Mouse (Mus musculus) heart, adult 8-10 months (tissue): ENCODE data around the gene Zbtb21. TPM values are rescaled to one million over a fixed set of nuclear protein-coding genes. Genes with fewer than 3 reads are reported as not detected.
A peak's percentile ranks its signal among the peaks of the same experiment; 100 is the strongest.
"Not testable (repeated sequence)": the region's sequence is repeated elsewhere in the genome, so short reads cannot be mapped to it uniquely, and the experiment has no call there.

ENCODE experiments used
- DNase-seq: peaks from one replicate; pipeline ENCODE4 v3.0.0; 2022; ENCODE audit warnings: low spot score
- total RNA-seq, 4 experiments: library from RNA; stranded (reverse); gene quantifications; 2 replicates each; pipeline ENCODE4 v1.2.4; 2022

The Zbtb21 gene
- 10 to 100 TPM in 3 of 4 experiments, 1 to 10 TPM in 1; 7.3 to 10.4 (median 10.2) TPM for total RNA-seq

- peak; percentile 96 for DNase-seq
Measured at GRCm38 (mm10) chr16:97962151-97962948, at the start of gene Zbtb21, which contains the start of gene C2cd2. TSS of gene Zbtb21 (minus strand) at chr16:97962622. TSS of gene C2cd2 (minus strand) at chr16:97962598.

GRCm38 (mm10) chr16:97997383-97997731 lies 34.9 kb upstream of the Zbtb21 start:
- DNase-seq, result not testable (repeated sequence)

- DNase-seq, result peak; percentile 91
Measured at GRCm38 (mm10) chr16:97996616-97997382, 34.4 kb upstream of the Zbtb21 start, which contains the start of gene B230307C23Rik. TSS of gene B230307C23Rik (plus strand) at chr16:97997315.

DNA sequence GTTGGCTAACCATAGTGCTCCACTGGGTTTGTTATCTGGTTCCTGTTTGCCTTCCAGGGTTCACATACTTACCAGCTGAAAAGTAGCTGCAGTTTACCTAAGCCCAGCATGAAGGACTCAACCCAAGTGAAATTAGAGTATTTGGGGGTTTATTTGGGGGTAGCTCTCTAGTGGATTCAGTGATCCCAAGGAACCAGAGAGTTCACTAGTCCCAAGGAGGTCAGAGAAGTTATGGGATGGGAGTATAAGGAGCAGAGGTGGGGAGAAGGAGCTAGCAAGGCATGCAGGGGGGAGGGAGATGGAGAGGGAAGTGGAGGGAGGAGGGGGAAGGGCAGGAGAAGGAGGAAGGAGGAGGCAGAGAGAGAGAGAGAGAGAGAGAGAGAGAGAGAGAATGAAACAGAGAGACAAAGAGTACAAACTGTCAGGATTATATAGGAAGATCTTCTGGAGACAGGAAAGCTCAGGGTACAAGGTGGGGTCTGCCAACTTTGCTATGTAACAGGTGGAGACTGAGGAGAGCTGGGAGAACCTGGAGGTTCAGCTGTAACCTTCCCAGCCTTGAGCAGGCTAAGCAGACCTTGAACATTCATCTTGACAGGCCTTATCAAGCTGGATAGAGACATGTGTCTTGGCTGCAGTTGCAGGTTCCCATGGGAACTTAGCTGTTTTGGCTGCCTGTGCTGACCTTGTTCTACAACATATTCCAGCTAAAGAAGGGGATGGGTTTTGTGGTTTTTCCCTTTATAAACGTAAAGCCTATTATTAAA lies 33.6 kb upstream of the Zbtb21 start:
- peak; percentile 66 for DNase-seq

DNA sequence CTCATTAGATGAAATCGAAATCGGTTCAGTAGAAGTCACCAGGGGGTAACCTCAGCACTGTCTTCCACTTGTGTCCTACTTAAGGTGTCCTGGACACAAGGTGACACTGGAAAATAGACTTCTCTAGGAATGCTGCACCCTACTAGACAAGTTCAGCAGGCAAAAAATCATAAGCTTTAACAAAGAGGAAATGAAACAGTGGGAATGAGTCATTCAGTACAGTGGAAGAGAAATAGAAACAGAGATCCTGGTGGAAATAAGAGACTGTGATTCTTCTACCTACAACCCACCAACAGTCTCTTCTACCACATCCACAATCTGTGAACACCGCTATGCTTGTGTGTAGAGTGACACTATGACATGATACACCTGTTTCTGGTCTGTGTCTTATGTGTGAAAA lies 30.1 kb upstream of the Zbtb21 start:
- not testable (repeated sequence) for DNase-seq

DNA sequence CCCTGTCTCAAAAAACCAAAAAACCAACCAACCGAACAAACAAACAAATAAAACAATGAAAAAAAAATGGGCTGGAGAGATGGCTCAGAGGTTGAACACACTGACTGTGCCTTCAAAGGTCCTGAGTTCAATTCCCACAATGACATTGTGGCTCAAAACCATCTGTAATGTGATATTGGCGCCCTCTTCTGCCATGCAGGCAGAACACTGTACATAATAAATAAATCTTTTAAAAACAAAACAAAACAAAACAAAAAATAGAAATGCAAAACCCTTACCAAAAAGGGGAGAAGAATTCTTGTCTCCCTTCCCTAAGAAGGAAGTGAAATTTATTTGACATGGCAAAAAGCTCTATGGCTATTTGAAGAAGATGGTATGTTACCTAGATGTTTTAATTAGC lies 29.1 kb upstream of the Zbtb21 start:
- DNase-seq, result no peak

DNA sequence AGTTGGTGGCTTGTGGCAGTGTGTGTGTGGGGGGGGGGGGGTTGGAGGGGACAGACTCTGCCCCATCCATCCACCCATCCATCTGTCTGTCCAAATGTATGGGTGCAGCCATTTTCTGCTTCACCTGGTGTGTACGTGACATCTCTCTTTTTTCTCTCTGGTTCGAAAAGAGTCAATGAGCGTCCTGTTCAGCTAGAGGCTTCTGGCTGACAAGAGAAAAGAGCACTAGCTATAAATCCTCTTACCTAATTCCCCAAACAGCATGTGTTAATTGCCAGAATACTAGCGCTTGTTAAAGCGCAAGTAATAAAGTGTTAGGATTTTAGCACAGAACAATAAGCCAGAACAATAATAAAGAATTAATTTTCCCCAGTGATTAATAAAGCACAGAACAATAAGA lies 22.2 kb upstream of the Zbtb21 start:
- DNase-seq, result no peak

- no peak for DNase-seq
Measured at GRCm38 (mm10) chr16:97981362-97981761, 18.9 kb upstream of the Zbtb21 start.

DNA sequence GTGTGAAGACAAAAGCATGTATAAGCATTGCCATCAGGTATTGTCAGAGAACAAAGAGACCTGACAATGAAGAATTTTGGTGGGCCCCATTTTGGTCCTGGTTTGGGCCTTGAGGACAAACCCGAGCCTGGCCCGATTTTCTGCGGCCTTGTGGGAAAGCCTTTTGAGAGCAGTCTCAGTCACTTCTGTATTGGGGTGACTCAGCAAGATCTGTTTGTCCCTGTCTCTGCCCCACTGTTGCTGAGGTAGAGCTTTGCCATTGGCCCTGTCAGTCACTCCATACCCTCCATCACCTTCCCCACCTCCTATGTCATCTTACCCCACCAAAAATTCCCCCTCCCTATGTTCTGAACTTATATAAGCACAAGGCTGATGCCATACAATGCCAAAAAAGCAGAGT lies 15.3 kb upstream of the Zbtb21 start:
- DNase-seq, result no peak

- DNase-seq, result no peak
Measured at GRCm38 (mm10) chr16:97977277-97977676, 14.9 kb upstream of the Zbtb21 start.

- DNase-seq, result no peak
Measured at GRCm38 (mm10) chr16:97963956-97964540, 1.6 kb upstream of the Zbtb21 start.

DNA sequence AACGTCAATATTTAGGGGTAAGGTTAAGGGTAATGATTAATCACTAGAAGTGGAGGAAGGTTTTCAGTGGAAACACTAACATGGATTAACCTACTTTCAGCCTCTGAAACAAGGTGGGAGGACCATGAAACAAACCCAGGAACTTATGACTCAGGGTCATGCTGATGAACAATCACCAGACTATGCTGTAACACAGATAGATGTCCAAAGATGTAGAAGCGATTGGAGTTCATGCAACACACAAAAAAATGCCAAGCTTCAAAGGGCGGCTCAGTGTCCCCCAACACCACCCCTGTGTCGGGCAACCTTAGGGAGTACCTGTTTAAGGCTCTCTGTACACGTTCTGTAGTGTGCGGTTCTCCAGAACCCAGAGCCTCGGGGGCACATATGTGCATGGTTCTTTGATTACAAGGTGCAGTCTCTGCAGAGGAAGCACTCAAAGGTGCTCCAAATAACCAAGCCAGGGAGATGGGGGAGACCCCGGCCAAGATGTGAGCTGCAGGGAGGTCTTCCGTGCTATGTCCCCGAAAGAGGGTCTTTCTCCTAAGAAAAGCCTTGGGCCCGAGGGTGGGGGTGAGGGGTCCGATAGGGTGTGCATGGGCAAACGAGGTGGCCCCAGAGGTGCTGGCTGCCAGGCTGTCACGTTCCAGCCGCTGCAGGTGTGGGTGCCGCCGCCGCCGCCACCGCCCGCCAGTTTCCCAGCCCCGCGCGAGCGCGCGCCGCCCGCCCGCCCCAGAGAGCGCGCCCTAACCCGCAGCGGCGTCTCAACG lies 856 bp downstream of the Zbtb21 start:
- DNase-seq, result peak; percentile 13

DNA sequence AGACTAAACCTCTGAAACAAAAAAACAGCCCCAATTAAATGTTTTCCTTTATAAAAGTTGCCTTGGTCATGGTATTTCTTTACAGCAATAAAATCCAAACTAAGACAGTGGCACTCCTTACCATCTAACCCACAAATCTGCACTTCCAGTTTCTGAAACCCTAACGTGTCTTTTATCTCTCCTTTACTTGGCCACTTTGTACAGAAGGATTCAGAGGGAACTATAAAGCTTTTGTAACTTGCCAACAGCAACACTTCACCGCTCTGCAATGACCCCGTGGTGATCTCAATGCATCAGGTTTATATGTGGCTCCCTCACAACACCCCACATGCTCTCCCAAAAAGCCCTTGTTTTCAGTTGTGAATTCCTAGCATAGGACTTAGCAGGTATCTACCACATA lies 2.1 kb downstream of the Zbtb21 start:
- no peak for DNase-seq

DNA sequence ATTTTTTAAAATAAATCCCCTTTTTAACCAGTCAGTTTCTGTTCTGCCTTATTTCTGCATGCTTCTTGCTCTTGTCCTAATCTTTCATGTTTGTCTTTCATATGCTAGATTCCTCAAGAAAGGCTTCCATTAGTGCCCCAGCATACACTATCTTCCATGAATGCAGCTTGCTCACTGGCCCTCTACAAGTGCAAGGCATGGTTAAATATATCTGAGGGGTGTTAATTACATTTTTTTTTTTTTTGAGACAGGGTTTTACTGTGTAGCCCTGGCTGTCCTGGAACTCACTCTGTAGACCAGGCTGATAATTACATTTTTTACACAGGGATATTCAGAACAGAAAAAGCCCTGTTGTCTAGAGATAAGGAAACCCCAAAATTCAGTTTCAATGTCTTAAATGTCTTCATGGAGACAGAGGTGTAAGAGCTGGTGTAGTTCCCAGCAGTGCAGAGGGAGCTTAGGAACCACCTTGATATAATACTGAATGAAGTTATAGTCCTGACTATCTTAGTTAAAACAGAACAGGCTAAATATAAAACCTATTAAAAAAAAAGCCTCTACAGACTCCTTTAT lies 3.9 kb downstream of the Zbtb21 start:
- no peak for DNase-seq

DNA sequence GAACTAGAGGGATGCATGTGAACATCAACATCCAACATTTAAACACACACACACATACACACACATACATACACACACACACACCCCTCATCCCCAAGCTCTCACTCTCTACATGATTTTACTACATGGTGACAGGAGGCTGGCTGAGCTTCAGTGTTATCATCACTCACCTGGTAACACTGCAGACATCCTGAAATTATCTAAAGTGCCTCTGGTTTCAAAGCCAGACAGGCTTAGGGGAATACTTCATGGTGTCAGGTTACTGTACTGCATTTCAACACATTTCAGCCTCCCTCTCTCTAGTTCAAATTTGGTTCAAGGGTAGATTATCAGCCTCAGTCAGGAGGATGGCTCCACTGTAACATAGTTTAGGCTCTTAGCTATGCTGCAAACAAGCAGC lies 4.8 kb downstream of the Zbtb21 start:
- peak; percentile 31 for DNase-seq

- no peak for DNase-seq
Measured at GRCm38 (mm10) chr16:97956011-97956410, 6.4 kb downstream of the Zbtb21 start.

DNA sequence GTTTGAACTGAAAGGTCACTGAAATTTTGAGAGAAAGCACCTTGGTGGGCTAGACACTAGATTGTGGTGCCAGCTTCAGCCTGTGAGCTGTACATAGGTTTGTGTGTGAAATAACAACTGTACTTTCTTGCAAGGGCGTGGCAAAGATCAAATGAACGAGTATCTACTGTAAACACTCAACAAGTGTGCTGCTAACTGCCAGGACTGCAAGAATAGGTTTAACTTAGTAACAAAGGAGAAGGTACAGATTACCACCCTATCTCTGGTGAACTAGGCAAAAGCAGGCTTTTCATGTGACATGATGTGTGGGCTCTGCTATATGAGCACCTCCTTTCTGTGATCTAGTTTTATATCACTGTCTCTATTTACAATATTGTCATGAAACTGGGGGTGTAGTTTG lies 9.1 kb downstream of the Zbtb21 start:
- DNase-seq, result no peak

DNA sequence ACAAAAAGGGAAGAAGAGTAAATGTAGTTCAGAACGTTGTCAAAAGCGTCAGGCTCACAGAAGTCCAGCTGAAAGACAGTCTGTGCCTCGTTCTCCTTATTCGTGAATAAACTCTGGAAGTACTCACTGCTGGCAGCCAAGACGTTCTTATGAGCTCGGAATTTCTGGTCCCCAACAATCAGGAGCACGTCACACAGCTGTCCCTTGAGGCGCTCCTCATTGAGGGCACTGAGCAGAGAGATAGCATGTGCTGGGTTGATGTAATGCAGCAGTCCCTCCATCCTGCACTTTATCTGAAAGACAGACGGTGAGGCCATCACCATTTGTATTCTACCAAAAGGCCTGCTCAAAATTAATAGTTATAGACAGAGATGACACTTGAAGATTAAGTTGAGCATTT lies 9.6 kb downstream of the Zbtb21 start:
- DNase-seq, result no peak

GRCm38 (mm10) chr16:97952371-97952770 lies 10.1 kb downstream of the Zbtb21 start:
- DNase-seq, result no peak

DNA sequence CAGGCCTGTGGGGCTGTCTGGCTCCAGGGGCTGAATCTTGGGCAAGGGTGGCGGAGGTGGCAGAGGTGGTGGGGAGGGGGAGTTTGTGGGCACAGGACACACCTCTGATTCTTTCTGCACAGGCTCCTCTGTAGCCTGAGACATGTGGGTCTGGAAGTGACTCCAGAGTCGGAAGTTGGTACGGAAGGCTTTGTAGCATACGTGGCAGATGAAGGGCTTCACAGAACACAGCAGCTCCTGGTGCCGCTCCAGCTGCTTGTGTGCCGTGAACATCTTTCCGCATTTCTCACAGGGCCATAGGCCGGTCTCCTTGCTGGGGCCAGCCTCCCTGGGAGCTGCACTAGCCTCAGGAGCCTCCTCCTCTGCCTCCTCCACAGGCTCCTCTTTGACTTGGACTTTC lies 12.4 kb downstream of the Zbtb21 start:
- no peak for DNase-seq

DNA sequence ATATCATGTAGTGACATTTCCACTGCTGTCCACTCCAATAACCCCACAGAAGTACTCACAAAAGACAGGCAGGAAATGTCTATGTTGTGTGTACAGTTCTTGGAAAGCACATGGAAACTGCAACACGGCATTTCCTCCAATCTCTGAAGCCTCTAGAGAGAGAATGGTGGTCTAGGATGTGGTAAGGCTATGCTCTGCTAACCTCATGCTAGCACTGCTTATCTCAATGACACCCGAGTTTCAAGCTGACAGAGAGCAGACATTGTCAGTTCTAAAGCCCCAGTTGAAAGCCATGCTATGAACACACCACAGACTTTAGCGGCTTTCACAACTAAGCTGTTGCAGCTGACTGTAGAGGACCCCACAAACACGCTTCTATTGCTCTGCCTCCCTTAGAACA lies 13.6 kb downstream of the Zbtb21 start:
- DNase-seq, result no peak
